Mouse (Mus musculus): ENCODE measurements around the gene Dnajb14. TPM values are rescaled to one million over a fixed set of nuclear protein-coding genes. Genes with fewer than 3 reads are reported as not detected.

Dnajb14 gene
- total and polyA plus RNA-seq, 3 experiments: 2.8 to 7.0 (median 4.4) TPM

DNA sequence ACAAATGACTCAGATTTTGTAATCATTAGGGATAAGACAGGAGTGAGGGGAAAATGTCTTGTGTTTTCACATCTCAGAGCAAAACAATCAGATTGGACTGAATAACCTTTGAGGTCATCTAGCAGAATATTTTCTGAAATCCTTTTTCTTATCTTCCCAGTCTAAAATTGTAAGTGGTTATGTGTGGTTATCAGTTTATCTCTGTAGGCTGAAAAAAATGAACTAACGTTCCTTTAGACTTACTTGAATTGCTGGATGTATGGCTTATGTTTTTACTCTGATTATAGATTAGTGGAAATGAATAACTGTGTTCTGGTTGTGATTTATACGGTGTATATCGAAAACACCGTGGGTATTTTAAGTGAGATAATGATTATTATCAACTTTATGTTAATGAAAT is 53.1 kb downstream of the Dnajb14 start:
- H3K27me3 ChIP-seq (replicated peaks): no peaks in the 10 kb centered on the region
- no peak overlapping the region for H3K4me2 ChIP-seq (ENCODE audit: insufficient read depth, low read depth, poor library complexity, severe bottlenecking)
- no peak for DNase-seq (ENCODE audit: extremely low read depth)
- dilution Hi-C loops (cut with MboI; ENCODE audit: extremely low pct_ligation_motif_present, extremely low pct_unique_long_range_greater_than_20kb, low sequenced_read_pairs) (no loop called here), in situ Hi-C loops (cut with MboI; ENCODE audit: low pct_ligation_motif_present, low pct_unique_long_range_greater_than_20kb, low sequenced_read_pairs) (no loop called here)
- H3K36me3 ChIP-seq (replicated peaks in 1 of 2; ENCODE audit: control insufficient read depth in 1 of 2, insufficient read depth in 1 of 2, low read length in 1 of 2): peaks cover 32 to 55% of the 10 kb centered on the region in 2 experiments
- no peak overlapping the region for H3K9ac ChIP-seq (ENCODE audit: insufficient read depth, low read depth)
- peaks cover 6 to 34% of the 10 kb centered on the region in 2 experiments for H3K4me1 ChIP-seq (ENCODE audit: control insufficient read depth in 1 of 2, insufficient read depth in 2 of 2)
- peaks cover 42% of the 10 kb centered on the region for H3K79me2 ChIP-seq (replicated peaks; ENCODE audit: control insufficient read depth, extremely low read depth, insufficient read depth, poor library complexity, severe bottlenecking)
- no peak overlapping the region for H3K27ac ChIP-seq (ENCODE audit: insufficient read depth, low read depth)
- no peak for TF ChIP-seq JUN (IDR thresholded peaks at IDR 0.05; ENCODE audit: insufficient read depth, low read depth, low read length)
- TF ChIP-seq IRF4 (IDR thresholded peaks at IDR 0.05; ENCODE audit: low read depth, low read length): no peak
- TF ChIP-seq MXI1 (IDR thresholded peaks at IDR 0.05; ENCODE audit: low read depth, low read length): no peak
- TF ChIP-seq MAZ (IDR thresholded peaks at IDR 0.05; ENCODE audit: low read depth, low read length): no peak
- no peak for TF ChIP-seq JUND (conservative IDR thresholded peaks at IDR 0.05; ENCODE audit: low read depth, low read length)
- TF ChIP-seq CHD1 (IDR thresholded peaks at IDR 0.05; ENCODE audit: low read depth, low read length): no peak
- no peak for TF ChIP-seq ZC3H11A (IDR thresholded peaks at IDR 0.05; ENCODE audit: low read depth, low read length)
- H3K9me3 ChIP-seq (replicated peaks; ENCODE audit: low read length): no peaks in the 10 kb centered on the region
- H3K4me3 ChIP-seq (replicated peaks in 1 of 3; ENCODE audit: low read depth in 2 of 3, low read length in 2 of 3, poor library complexity in 1 of 3): no peak overlapping the region

DNA sequence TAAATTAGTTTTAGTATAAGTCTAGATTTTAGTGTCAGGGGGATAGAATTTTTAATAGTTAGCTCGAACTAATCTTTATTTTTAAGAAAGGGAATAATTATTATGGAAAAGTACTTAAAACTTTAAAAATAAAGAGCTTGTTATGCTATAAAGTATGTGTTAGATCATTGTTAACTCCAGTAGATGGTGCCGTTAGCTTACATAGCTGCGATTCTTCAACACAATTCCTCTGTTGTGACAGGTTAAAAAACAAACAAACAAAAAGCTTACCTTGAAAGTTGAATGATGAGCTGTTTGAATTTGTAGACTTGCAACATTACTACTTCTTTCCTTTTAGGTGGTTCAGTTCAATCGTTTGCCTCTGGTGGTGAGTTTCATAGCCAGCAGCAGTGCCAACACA is 59.5 kb downstream of the Dnajb14 start:
- Histone ChIP-seq H3K9ac (ENCODE audit: insufficient read depth, low read depth) (no peak overlapping the region), H3K27ac (ENCODE audit: insufficient read depth, low read depth) (no peak overlapping the region), H3K9me3 (replicated peaks; ENCODE audit: low read length) (no peaks in the 10 kb centered on the region), H3K4me3 (replicated peaks in 1 of 3; ENCODE audit: low read depth in 2 of 3, low read length in 2 of 3, poor library complexity in 1 of 3) (no peak overlapping the region), H3K4me2 (ENCODE audit: insufficient read depth, low read depth, poor library complexity, severe bottlenecking) (no peak overlapping the region), H3K4me1 (ENCODE audit: control insufficient read depth in 1 of 2, insufficient read depth in 2 of 2) (peaks cover 0 to 5% of the 10 kb centered on the region in 2 experiments; a peak in 2 of 4 replicates), H3K27me3 (replicated peaks) (no peaks in the 10 kb centered on the region), H3K36me3 (replicated peaks in 1 of 2; ENCODE audit: control insufficient read depth in 1 of 2, insufficient read depth in 1 of 2, low read length in 1 of 2) (peaks cover 58 to 91% of the 10 kb centered on the region in 2 experiments), H3K79me2 (replicated peaks; ENCODE audit: control insufficient read depth, extremely low read depth, insufficient read depth, poor library complexity, severe bottlenecking) (peaks cover 14% of the 10 kb centered on the region)
- DNase-seq (ENCODE audit: extremely low read depth): no peak
- peak; percentile 67 for TF ChIP-seq RAD21 (IDR thresholded peaks at IDR 0.05; ENCODE audit: low read depth, low read length)
- no peak for TF ChIP-seq SIN3A (IDR thresholded peaks at IDR 0.05; ENCODE audit: low read length)
- peak; percentile 53 for TF ChIP-seq SMC3 (IDR thresholded peaks at IDR 0.05; ENCODE audit: low read depth, low read length)
- peak in 1 of 2 experiments; percentile 64; a peak in 2 of 4 replicates for TF ChIP-seq CTCF (conservative IDR thresholded peaks at IDR 0.05 in 1 of 2, IDR thresholded peaks at IDR 0.05 in 1 of 2; ENCODE audit: low read depth in 2 of 2, low read length in 2 of 2)
- TF ChIP-seq POLR2AphosphoS2 (IDR thresholded peaks at IDR 0.05; ENCODE audit: low read depth, low read length): no peak
- in situ Hi-C loops (cut with MboI; ENCODE audit: low pct_ligation_motif_present, low pct_unique_long_range_greater_than_20kb, low sequenced_read_pairs) (no loop called here), dilution Hi-C loops (cut with MboI; ENCODE audit: extremely low pct_ligation_motif_present, extremely low pct_unique_long_range_greater_than_20kb, low sequenced_read_pairs) (no loop called here)

DNA sequence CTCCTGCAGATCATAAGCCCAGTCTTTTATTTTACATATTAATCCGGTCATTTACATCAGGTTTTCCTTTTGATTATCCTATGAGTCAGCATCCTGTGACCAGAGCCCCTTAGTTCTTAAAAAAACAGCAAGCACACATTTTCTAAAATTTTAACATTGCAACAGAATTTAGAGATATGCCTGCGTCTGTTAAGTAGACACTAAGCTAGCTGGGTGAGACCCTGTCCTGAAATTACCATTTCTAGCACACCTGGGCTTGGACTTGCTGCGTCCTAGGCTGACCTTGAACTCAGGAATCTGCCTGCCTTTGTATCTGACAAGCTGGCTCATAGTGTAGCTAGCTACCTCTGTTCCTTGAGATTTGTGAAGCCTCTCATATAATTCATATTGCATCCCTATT is 62.5 kb downstream of the Dnajb14 start:
- Histone ChIP-seq H3K36me3 (replicated peaks in 1 of 2; ENCODE audit: control insufficient read depth in 1 of 2, insufficient read depth in 1 of 2, low read length in 1 of 2) (peaks cover 64 to 90% of the 10 kb centered on the region in 2 experiments), H3K4me3 (replicated peaks in 1 of 3; ENCODE audit: low read depth in 2 of 3, low read length in 2 of 3, poor library complexity in 1 of 3) (no peak overlapping the region), H3K27ac (ENCODE audit: insufficient read depth, low read depth) (no peak overlapping the region), H3K4me1 (ENCODE audit: control insufficient read depth in 1 of 2, insufficient read depth in 2 of 2) (peaks cover 4 to 22% of the 10 kb centered on the region in 2 experiments; a peak in 2 of 4 replicates), H3K4me2 (ENCODE audit: insufficient read depth, low read depth, poor library complexity, severe bottlenecking) (no peak overlapping the region), H3K9ac (ENCODE audit: insufficient read depth, low read depth) (no peak overlapping the region), H3K9me3 (replicated peaks; ENCODE audit: low read length) (no peaks in the 10 kb centered on the region), H3K27me3 (replicated peaks) (no peaks in the 10 kb centered on the region), H3K79me2 (replicated peaks; ENCODE audit: control insufficient read depth, extremely low read depth, insufficient read depth, poor library complexity, severe bottlenecking) (no peaks in the 10 kb centered on the region; the same call in 1 of the 2 replicates)
- dilution Hi-C loops (cut with MboI; ENCODE audit: extremely low pct_ligation_motif_present, extremely low pct_unique_long_range_greater_than_20kb, low sequenced_read_pairs): no loop called here
- in situ Hi-C loops (cut with MboI; ENCODE audit: low pct_ligation_motif_present, low pct_unique_long_range_greater_than_20kb, low sequenced_read_pairs): no loop called here
- no peak for DNase-seq (ENCODE audit: extremely low read depth)
- TF ChIP-seq NRF1 (IDR thresholded peaks at IDR 0.05; ENCODE audit: low read depth, low read length): no peak
- no peak for TF ChIP-seq TBP (conservative IDR thresholded peaks at IDR 0.05; ENCODE audit: low read depth, low read length)
- TF ChIP-seq TCF12 (IDR thresholded peaks at IDR 0.05; ENCODE audit: low read depth, low read length): no peak
- TF ChIP-seq POLR2AphosphoS2 (IDR thresholded peaks at IDR 0.05; ENCODE audit: low read depth, low read length): peak; percentile 91
- 0 out of 2 replicates have a peak, but pooled peaks have one; percentile 2 for TF ChIP-seq SIN3A (IDR thresholded peaks at IDR 0.05; ENCODE audit: low read length)
- TF ChIP-seq UBTF (IDR thresholded peaks at IDR 0.05; ENCODE audit: low read depth, low read length): no peak
- TF ChIP-seq CHD2 (IDR thresholded peaks at IDR 0.05; ENCODE audit: low read length): 0 out of 2 replicates have a peak, but pooled peaks have one; percentile 17
- no peak for TF ChIP-seq RAD21 (IDR thresholded peaks at IDR 0.05; ENCODE audit: low read depth, low read length)
- no peak for TF ChIP-seq ZKSCAN1 (IDR thresholded peaks at IDR 0.05; ENCODE audit: borderline replicate concordance, low read depth, low read length)
- no peak for TF ChIP-seq MXI1 (IDR thresholded peaks at IDR 0.05; ENCODE audit: low read depth, low read length)
- no peak for TF ChIP-seq GABPA (IDR thresholded peaks at IDR 0.05; ENCODE audit: insufficient replicate concordance, low read depth, low read length)
- TF ChIP-seq MEF2A (IDR thresholded peaks at IDR 0.05; ENCODE audit: borderline replicate concordance, low read depth, low read length): no peak

Data from CH12.LX (cell line).